Mouse (Mus musculus) c-Kit-positive CD71-positive TER-119-negative erythroid progenitor cells, embryonic 14.5 days (primary cell): Measurements from ENCODE around the gene Il1r1.
A peak's percentile ranks its signal among the peaks of the same experiment; 100 is the strongest.

ENCODE experiments used
- DNase-seq: peaks from one replicate; pipeline ENCODE4 v3.0.0-alpha.2; 2013; ENCODE audit warnings: low read depth

Il1r1 gene

GRCm38 (mm10) chr1:40322543-40322942 lies 97.7 kb downstream of the Il1r1 start:
- DNase-seq, result no peak

GRCm38 (mm10) chr1:40324457-40324856 lies 99.6 kb downstream of the Il1r1 start, which contains the start of gene Il1rl2:
Il1rl2 (plus strand) TSS chr1:40324610.
- no peak for DNase-seq

GRCm38 (mm10) chr1:40324955-40325702 lies 100.2 kb downstream of the Il1r1 start:
- no peak for DNase-seq

GRCm38 (mm10) chr1:40325711-40326327 lies 100.9 kb downstream of the Il1r1 start:
- no peak for DNase-seq

- DNase-seq, result no peak
These were observed 102.7 kb downstream of the Il1r1 start for GRCm38 (mm10) chr1:40327604-40328003.

- no peak for DNase-seq
These were observed 104.6 kb downstream of the Il1r1 start for GRCm38 (mm10) chr1:40329526-40329925.

- no peak for DNase-seq
These were observed 105.3 kb downstream of the Il1r1 start for GRCm38 (mm10) chr1:40330181-40330580.

- DNase-seq, result no peak
These were observed 114.5 kb downstream of the Il1r1 start for GRCm38 (mm10) chr1:40339346-40339745.

- DNase-seq, result no peak
These were observed 115.2 kb downstream of the Il1r1 start for GRCm38 (mm10) chr1:40340102-40340501.

- DNase-seq, result no peak
These were observed 127.5 kb downstream of the Il1r1 start for GRCm38 (mm10) chr1:40352158-40352903.

GRCm38 (mm10) chr1:40352904-40353286 lies 128.0 kb downstream of the Il1r1 start:
- DNase-seq, result no peak

GRCm38 (mm10) chr1:40354665-40355064 lies 129.8 kb downstream of the Il1r1 start:
- DNase-seq, result no peak

- DNase-seq, result no peak
These were observed 130.6 kb downstream of the Il1r1 start for GRCm38 (mm10) chr1:40355431-40355843.

- DNase-seq, result no peak
These were observed 131.1 kb downstream of the Il1r1 start for GRCm38 (mm10) chr1:40355904-40356521.

GRCm38 (mm10) chr1:40357921-40358320 lies 133.0 kb downstream of the Il1r1 start:
- DNase-seq, result no peak

- no peak for DNase-seq
These were observed 133.5 kb downstream of the Il1r1 start for GRCm38 (mm10) chr1:40358351-40358750.

- DNase-seq, result peak; percentile 70
These were observed 133.9 kb downstream of the Il1r1 start for GRCm38 (mm10) chr1:40358771-40359181.

- no peak for DNase-seq
These were observed 134.9 kb downstream of the Il1r1 start for GRCm38 (mm10) chr1:40359731-40360130.

- DNase-seq, result no peak
These were observed 136.1 kb downstream of the Il1r1 start for GRCm38 (mm10) chr1:40360969-40361368.

GRCm38 (mm10) chr1:40361596-40361995 lies 136.7 kb downstream of the Il1r1 start:
- no peak for DNase-seq

- no peak for DNase-seq
These were observed 137.9 kb downstream of the Il1r1 start for GRCm38 (mm10) chr1:40362784-40363183.
